Mouse (Mus musculus): ENCODE results near the gene Prkar2a.

GRCm38 (mm10) chr9:108726116-108726515 lies 37.0 kb downstream of the Prkar2a start:
- TF ChIP-seq POLR2A (IDR thresholded peaks at IDR 0.05; ENCODE audit: insufficient read length, low read depth), result no peak
- no peak for TF ChIP-seq E2F4 (IDR thresholded peaks at IDR 0.05; ENCODE audit: insufficient read depth)
- TF ChIP-seq TCF3 (IDR thresholded peaks at IDR 0.05; ENCODE audit: insufficient read length, low read depth), result no peak
- TF ChIP-seq MYOG (IDR thresholded peaks at IDR 0.05; ENCODE audit: control insufficient read depth in 1 of 3, insufficient read depth in 1 of 3, insufficient read length in 2 of 3, low read depth in 2 of 3), result no peak
- no peak for TF ChIP-seq SRF (IDR thresholded peaks at IDR 0.05; ENCODE audit: control insufficient read depth, insufficient read length, low read depth)
- TF ChIP-seq MAX (IDR thresholded peaks at IDR 0.05; ENCODE audit: low read depth), result no peak
- no peak for TF ChIP-seq POLR2AphosphoS2 (IDR thresholded peaks at IDR 0.05; ENCODE audit: insufficient read length, low read depth)
- no peak for TF ChIP-seq MYOD1 (IDR thresholded peaks at IDR 0.05; ENCODE audit: control insufficient read depth in 1 of 3, insufficient read length in 2 of 3, low read depth in 2 of 3)
